Mouse (Mus musculus) heart, adult 18-20 months (tissue): ENCODE measurements around the gene Smim9. TPM values are rescaled to one million over a fixed set of nuclear protein-coding genes. Genes with fewer than 3 reads are reported as not detected.

Experiments used
- DNase-seq, 2 experiments: peaks; one replicate each; pipeline ENCODE4 v3.0.0; 2021 to 2022; ENCODE audit warnings: mixed read lengths in 1 of 2
- long read RNA-seq, 2 experiments: library from polyadenylated mRNA; stranded (forward); transcript quantifications; one replicate each; pipeline ENCODE4 v2.0.0; 2021
- total RNA-seq, 2 experiments: library from RNA; stranded (reverse); gene quantifications; 2 replicates each; pipeline ENCODE4 v1.2.3; 2021

Gene Smim9
- not detected for total RNA-seq
- long read RNA-seq, experiment 1: 0 reads
- long read RNA-seq, experiment 2: 0 reads

DNA sequence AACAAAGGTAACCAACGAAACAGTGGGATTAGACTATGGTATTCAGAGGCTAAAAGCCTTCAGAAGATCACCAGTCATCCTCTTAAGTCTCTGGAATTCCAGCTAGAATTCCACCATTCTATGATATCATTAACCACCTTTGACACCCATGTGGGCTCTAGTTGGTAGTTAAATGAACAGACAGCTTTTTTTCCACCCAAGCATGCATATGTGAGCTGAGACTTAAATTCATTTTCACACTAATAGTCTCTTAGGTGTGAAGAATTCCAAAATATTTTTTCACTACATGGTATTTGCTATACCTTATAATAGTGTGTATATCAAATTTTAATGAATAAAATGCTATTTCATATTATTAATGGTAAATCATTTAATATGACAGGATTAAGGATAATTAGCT lies at the start of gene Smim9:
Gene Smim9, minus strand, starts transcription at position 101 of the 400 bp plus-strand sequence.
- no peak for DNase-seq

DNA sequence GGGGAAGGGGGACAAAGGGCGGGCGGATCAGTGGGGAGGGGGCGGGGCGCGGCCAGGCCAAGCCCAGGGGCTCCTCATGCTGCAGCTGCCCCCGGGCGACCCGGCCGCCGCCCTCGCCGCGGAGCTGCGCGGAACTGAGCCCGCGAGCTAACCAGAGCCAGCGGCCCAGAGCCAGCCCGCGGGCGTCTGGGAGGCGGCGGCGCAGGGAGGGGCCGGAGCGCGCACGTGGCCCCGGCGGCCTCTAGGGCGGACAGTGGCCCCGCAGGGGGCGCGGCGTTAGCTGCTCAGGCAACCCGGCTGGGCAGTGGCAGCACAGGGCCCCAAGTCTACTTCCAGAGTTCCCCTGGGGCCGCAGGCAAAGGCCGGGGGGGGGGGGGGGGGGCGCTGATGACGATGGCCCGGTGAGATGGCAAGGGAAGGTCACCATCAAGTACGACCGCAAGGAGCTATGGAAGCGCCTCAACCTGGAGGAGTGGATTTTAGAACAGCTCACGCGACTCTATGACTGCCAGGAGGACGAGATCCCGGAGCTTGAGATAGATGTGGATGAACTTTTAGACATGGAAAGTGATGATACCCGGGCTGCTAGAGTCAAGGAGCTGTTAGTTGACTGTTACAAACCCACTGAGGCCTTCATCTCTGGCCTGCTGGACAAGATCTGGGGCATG lies 7.9 kb downstream of the Smim9 start:
- DNase-seq: peak; percentile 15 to 63

DNA sequence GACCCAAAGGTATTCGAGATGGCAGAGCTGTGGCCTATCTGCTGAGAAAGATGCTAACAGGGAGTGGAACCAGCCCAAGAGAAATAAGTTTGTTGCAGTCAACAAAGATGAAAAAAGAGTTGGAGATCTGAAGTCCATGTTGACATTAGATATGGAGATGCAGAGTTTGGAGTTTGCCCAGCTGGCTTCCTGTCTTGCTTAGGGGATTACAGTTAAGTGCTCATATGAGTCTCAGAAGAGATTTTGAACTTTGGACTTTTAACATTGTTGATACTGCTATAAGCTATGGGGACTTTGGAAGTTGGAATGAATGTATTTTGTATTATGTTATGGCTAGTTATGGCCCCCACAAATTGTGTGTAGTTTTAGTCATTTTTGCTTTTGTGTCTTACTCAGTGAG lies 11.3 kb downstream of the Smim9 start:
- no peak for DNase-seq

DNA sequence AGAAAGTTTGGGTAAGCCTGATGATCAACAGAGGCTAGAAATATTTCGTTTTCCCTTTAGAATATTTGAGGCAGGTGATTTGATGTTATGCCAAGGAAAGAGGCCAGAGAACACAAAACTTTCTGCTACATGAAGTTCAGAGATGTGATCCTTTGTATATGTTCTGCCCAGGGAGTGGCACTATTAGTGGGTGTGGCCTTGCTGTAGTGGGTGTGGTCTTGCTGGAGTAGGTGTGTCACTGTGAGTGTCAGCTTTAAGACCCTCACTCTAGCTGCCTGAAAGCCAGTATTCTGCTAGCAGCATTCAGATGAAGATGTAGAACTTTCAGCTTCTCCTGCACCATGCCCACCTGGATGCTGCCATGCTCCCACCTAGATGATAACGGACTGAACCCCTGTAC lies 13.3 kb downstream of the Smim9 start:
- no peak for DNase-seq

DNA sequence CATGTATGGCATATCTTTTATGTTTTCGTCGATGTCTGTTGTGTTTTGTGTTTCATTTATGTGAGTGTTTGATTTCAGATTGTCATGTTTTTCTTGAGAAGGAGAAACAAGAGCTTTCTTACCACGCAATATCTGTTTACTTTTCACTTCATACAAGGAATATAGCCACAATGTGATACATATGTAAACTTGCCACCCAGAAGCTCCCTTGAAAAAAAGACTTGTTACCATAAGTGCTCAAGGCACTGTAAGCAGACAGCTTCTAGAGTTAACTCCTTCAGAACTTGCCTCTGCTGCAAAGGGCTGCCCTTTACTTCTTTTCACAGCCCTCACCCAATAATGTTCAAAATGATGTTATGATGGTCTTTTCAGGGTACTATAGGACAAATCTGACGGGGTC lies 15.2 kb downstream of the Smim9 start:
- no peak for DNase-seq

DNA sequence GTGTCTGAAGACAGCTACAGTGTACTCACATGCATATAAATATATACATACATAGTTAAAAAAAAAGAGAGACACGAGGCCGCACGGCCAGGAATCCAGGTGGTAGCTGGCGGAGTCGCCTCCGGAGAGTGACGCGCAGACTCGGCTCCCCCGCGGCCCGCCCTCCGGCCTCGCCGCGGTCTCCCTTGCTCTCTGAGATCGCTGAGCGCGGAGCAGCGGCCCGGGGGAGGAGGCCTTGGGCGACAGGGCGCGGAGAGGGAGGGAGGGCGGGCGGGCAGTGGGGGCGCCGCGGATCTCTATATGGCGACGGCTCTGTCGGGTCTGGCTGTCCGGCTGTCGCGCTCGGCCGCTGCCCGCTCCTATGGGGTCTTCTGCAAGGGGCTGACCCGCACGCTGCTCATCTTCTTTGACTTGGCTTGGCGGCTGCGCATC lies 20.4 kb downstream of the Smim9 start:
- peak in 1 of 2 experiments; percentile 5 for DNase-seq

DNA sequence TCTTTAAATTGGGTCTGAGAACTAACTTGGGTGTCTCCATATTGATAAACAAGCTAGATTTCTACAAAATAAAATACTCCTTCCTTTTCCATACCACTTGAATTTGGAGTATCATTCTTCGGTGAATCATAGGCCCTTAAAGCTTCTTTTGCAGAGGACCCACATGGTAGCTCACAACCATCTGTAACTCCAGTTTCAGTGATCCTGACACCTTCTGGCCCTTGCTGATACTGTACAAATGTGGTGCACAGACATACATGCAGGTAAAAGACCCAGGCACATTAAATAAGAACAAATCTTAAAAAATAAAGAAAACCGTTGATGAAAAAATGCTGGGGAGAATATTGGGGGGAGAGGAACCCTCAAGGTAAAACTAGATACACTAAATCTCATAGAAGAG lies 25.4 kb downstream of the Smim9 start:
- no peak for DNase-seq

DNA sequence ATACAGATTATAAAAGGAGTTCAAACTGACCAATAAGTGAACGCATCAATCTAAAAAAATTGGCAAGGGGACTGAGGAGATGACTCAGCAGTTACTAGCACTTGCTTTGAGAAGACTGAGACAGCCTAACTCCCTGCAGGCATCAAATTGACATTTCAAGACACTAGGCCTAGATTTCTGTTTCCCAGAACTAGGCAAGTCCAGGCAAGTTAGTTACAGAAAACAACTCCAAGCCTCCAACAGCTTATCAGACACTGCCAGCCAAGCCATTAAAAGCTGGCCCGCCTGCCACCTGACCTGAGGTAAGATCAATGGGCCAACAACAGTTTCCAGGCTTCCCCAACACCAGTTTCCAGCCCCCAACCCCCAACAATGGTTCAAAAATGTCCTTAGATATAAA lies 25.8 kb downstream of the Smim9 start:
- DNase-seq: no peak

DNA sequence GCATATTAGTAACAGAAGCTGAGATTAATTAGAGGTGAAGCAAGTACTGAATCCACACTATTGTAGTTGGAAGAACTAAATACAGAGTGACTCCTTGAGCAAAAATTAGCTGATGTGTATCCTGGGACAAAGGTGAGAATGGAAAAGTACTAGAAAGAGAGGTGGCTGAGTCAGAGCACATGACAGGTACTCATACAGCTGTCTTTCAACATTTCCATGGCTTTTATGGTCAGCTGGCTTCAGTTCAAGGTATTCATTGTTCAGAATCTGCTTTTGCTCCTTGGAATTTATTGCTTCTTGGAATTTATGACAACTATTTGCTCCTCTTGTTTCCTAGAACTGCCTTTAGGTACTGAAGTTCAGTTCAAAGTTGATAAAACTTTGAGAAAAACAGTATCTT lies 26.6 kb downstream of the Smim9 start:
- DNase-seq: no peak

DNA sequence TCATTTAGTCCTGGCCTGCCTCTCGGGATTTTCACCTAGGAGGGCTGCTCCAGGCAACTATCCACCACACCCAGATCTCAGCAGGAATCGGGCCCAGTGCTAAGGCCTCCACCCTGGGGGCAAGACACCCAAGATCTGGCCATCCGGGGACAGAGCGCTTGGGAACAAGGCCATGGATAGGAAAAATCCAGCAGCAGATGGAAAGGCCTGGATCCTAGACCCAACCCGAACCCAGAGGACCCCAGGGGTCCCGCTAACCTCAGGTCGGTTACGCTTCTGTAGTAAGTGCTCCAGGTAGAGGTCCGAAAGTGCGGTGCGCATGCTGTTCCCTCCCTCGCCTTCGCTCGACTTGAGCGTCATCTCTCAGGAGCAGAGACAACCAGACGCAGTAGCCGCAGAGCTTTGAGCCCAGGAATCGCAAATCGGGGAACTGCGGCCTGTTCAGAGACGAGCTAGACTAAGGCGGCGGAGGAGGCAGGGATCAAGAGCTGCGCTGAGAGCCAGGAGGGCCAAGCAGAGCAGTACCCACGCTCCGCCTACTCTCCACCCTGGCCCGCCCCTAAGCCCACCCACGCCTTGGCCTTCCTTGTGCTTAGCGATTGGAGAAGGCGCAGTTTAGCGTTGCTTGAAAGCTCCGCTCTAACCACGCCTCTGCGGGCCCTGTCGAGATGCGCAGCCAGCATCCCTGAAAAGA lies 33.0 kb downstream of the Smim9 start, which contains the start of gene Mpp1:
Gene Mpp1, minus strand, starts transcription at position 550 of the 694 bp plus-strand sequence.
- DNase-seq: peak; percentile 86 to 90

DNA sequence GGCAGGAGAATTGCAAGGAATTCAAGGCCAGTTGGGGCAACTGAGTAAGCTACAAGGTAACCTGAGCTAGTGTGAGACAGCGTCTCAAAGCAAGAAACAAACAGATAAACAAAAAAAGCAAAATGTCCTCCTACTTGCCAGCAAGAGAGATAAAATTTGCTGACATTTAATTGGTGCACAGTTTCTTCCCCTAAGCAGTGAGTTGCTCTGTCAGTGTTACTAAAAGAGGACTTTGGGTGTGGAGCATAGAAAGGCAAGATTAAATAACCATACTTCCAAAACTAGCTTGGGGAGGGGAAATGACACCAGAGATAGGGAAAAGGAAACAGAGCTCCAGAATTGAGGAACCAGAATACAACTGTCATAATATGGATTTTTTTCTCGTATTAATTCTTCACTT lies 34.1 kb downstream of the Smim9 start:
- peak in 1 of 2 experiments; percentile 7 for DNase-seq

DNA sequence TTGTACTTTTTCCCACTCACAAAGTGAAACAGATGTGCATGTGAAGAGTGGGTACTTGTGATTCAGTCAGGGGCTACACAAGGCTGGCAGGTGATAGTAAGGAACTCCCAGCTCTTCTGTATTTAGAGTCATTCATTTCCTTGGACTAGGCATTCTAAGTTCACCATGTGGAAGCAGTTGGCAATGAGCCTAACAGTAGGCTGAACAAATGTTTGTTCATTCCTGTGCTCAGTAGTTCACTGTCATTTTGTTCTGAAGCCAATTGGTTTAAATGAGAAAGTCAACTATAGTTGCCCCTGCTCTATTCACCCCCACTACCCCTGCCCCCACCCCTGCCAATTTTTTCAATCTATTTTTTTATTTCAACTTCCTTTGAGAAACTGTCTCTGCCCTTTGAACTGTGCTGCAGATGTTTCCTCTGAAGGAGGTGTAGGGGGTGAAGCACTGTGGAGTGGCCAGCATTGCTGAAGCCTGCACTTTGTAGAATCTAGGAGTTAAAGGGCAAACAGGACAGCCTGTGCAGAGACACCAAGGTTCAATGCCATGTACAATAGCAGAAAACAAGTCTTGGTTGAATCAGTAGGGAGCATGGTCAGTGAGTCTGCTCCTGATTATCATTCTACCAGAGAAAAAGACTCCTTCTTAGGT lies 35.1 kb downstream of the Smim9 start:
- peak; percentile 17 to 31 for DNase-seq

DNA sequence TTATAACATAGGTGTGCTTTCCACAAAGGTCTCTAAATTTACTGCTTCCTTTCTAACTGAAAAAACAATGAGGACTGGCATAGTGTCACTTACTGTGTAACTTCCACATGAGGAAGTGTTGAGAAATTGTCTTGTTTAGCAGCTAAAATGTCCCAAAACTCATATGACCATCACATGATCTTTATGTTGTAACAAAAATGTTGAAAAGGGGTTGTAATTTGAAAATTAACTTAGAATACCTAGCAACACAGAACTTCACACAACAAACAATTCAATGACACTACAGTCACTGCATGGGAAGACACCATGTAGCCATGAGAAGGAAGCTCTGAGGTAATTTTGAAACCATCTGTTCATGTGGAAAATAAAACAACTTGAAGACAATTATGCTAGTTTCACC lies 36.7 kb downstream of the Smim9 start:
- no peak for DNase-seq

DNA sequence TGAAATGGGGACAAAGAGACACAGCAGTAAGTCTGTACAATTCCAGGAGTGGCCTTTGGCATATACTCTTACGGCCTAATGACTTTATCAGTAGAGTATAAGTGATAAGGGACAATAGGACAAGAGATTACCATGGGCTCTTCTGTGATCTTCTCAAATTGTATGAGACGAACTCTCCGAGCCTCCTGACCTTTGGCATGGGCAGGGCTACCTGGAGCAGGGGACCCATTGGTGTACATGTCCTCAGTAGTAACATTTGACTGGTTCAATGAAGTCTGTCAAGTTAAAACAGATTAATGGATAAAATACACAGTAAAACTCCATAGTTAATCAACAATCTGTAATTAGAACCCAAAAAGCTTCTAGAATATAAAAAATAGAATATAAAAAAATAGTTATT lies 38.0 kb downstream of the Smim9 start:
- no peak for DNase-seq

DNA sequence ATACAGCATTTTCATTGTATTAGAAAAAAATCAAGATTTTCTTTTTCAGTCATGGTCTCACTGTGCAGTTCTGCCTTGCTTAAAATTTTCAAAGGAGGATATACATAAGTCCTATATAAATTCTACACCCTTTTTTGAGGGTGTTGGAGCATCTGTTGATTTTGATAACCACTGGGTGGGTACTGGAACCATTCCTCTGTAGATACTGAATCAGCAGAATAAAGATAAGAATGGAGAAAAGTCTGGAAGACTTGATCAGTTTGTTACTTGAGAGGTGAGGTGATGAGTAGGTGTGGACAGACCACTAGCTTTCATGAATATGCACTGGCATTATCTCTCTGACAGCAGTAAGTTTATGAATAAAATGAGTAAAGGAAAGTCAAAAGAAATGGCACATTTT lies 48.0 kb downstream of the Smim9 start:
- no peak for DNase-seq

DNA sequence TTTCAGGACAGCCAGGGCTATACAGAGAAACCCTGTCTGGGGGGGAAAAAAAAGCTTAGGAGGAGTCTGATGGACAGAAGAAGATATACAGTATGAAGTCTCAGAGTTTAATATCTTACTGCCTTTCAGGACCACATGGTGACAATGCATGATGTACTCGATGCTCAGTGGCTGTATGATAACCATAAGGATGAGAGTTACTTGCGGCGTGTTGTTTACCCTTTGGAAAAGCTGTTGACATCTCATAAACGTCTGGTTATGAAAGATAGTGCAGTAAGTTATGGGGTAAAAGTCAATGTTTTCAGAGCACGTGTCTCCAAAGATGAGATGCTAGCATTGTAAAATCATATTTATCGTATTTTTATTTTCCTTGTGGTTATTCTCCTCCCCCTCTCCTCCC lies 61.3 kb downstream of the Smim9 start:
- DNase-seq: no peak

DNA sequence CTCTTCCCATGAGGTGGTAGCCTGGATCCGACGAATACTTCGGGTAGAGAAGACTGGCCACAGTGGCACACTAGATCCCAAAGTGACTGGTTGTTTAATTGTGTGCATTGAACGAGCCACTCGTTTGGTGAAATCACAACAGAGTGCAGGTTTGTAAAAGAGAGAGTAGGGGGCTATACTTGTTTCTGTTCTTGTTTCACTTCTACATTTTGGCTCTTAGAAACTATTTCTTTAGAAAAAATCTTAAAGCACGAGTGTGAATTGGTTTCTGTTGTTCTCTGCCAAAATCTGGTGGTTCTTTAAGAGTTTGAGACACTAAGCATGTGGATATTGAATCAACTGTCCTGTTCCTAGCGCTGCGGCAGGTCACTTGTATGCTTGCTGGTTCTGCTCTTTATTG lies 64.8 kb downstream of the Smim9 start:
- no peak for DNase-seq

DNA sequence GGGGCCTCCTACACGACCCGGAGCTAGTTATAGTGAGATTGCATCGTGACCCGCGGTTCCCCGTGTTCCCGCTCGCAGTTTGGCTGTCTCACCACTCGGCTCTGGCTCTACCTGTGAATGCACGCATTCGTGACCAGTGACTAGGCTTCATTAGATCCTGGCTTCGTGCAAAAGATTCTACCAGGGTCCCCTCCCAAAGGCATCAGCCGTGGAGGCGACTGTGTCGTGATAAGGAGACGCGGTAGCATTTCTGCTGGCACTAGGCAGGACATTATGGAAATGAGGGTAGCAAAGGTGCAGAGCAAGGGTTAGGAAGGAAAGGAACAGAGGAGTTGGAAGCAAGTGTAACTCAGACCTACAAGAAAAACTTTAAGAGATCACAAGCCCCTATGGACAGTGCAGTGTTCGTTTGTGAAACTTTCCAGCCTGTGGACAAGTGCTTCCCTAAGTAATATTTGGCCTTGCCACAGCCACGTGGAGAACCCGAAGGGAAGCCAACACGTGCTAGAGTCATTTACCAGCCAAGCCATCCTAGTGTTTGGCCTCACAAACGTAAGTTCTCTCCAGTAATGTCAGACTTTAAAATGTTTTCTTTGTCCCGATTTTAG lies 67.3 kb downstream of the Smim9 start:
- peak; percentile 14 to 26 for DNase-seq
